Mouse (Mus musculus) cerebellum, adult 9-11 months (tissue): ENCODE measurements at regions not wholly inside any gene's neighbourhood (a gene's known extent, or its start where the extent isn't known, plus 50 kb on each side); places are given as distances from the start of the nearest gene placed in this dataset.

Experiments used
- DNase-seq: peaks from one replicate; pipeline ENCODE4 v3.0.0; 2022

- DNase-seq: no peak
These were observed 56.9 kb upstream of the Tgm3 start for GRCm38 (mm10) chr2:129955260-129955691.

DNA sequence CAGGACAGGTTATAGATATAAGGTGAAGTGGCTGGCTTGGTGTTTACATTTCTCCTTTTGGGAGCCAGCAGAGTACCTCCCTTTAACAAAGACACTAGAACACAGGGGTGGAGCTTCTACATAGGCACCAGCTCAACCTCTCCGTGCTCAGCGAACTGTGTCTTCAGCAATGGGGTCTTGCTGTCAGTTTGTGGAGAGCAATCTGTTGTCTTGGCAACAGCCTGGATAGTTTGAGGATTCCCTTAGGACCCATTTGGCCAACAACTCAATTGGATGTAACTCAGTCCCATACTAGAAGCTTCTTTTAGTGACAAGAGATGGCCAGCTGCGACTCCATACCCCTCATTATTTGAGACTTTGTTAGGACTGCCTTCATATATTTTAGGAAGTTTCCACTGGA is 54.0 kb upstream of the Tgm3 start:
- no peak for DNase-seq

DNA sequence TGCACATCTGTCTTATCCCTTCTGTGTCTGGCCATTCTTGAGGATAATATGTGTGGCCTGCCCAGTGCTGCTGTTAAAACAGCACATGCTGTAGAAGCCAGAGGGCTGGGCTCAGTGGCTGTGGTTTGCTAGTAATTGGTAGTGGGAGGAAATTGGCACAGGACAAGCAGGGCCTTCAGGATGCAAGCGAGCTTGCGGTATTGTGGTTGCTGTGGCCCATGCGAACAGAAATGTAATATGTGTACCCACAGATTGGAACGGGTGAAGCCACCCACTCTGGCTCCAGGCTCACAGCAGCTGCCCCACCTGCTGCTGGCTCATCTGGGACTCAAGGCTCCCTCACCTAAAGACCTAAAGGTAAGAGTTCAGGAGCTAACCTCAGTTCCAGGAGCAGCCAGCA is 51.8 kb upstream of the Tgm3 start:
- DNase-seq: no peak

GRCm38 (mm10) chr2:129961522-129961921 is 50.6 kb upstream of the Tgm3 start:
- no peak for DNase-seq
